Mouse (Mus musculus) hindbrain, postnatal 0 days (tissue): ENCODE results near the gene Fabp7. TPM values are rescaled to one million over a fixed set of nuclear protein-coding genes. Genes with fewer than 3 reads are reported as not detected.

Experiments
- ATAC-seq: fragments of 200-750 bp; cut with Nextera tagmentation; 2 replicates; pipeline ENCODE4 v1.8.0; 2017; ENCODE audit warnings: mild to moderate bottlenecking, moderate TSS enrichment, moderate library complexity
- DNase-seq: peaks from one replicate; pipeline ENCODE4 v3.0.0-alpha.2; 2015; ENCODE audit warnings: low spot score
- H3K27ac ChIP-seq: fragments of 300-500 bp; sonication (generic); 2 replicates; pipeline ENCODE4 v1.5.1; 2014; ENCODE audit warnings: mild to moderate bottlenecking
- H3K27me3 ChIP-seq: fragments of 300-500 bp; sonication (generic); 2 replicates; pipeline ENCODE4 v1.6.1; 2014; ENCODE audit warnings: low read length, mixed read lengths; ENCODE audit not compliant: insufficient read depth
- H3K36me3 ChIP-seq: fragments of 300-500 bp; sonication (generic); 2 replicates; pipeline ENCODE4 v1.6.1; 2014; ENCODE audit warnings: low read length, mixed read lengths; ENCODE audit not compliant: insufficient read depth
- H3K4me1 ChIP-seq: fragments of 300-500 bp; sonication (generic); 2 replicates; pipeline ENCODE4 v1.6.1; 2014; ENCODE audit warnings: antibody characterized with exemption, low read length, mixed read lengths; ENCODE audit not compliant: insufficient read depth
- H3K4me2 ChIP-seq: fragments of 300-500 bp; sonication (generic); 2 replicates; pipeline ENCODE4 v1.6.1; 2014; ENCODE audit warnings: low read depth, mild to moderate bottlenecking, low read length, moderate library complexity, mixed read lengths
- H3K4me3 ChIP-seq: fragments of 300-500 bp; sonication (generic); 2 replicates; pipeline ENCODE4 v1.5.1; 2014; ENCODE audit warnings: low read length
- H3K9ac ChIP-seq: fragments of 300-500 bp; sonication (generic); replicated peaks from 2 replicates; pipeline ENCODE4 v1.6.1; 2014; ENCODE audit warnings: mild to moderate bottlenecking, low read length, moderate library complexity, mixed read lengths
- H3K9me3 ChIP-seq: fragments of 300-500 bp; sonication (generic); 2 replicates; pipeline ENCODE4 v1.6.1; 2016; ENCODE audit warnings: low read length, mixed read lengths
- CTCF ChIP-seq: IDR thresholded peaks from 2 replicates; pipeline ENCODE4 v1.5.1; 2016; ENCODE audit warnings: antibody characterized with exemption, control low read depth, low read depth
- WGBS: fragments of 180-500 bp; shearing (Covaris S2); extraction: QIAGEN DNeasy Blood & Tissue Kit; methylation state at CpG from one replicate; pipeline ENCODE4 v1.1.7; 2014; 5-methylcytosine and 5-hydroxymethylcytosine counted together
- polyA plus RNA-seq: library from polyadenylated mRNA; unstranded; fragments of >200 nt; fragmentation: Nextera tagmentation; extraction: Ambion mirVana; gene quantifications from 2 replicates; pipeline ENCODE4 v1.2.1, GENCODE M21; 2015
- total RNA-seq: library from RNA; depleted of rRNA; stranded (reverse); fragments of >200 nt; gene quantifications from 2 replicates; pipeline ENCODE4 v1.2.3, GENCODE M21; 2014

Gene Fabp7
- total and polyA plus RNA-seq, 2 experiments from 2014 or later, result 708 to 3,353 TPM

- Histone ChIP-seq H3K4me1 (peaks cover 10% of the 10 kb centered on the region; the same call in 1 of the 2 replicates), H3K9me3 (no peaks in the 10 kb centered on the region; the same call in 1 of the 2 replicates), H3K27ac (no peak overlapping the region), H3K9ac (no peak overlapping the region), H3K4me2 (peak overlapping the region; percentile 95; the same call in 1 of the 2 replicates), H3K4me3 (no peak overlapping the region), H3K36me3 (no peaks in the 10 kb centered on the region), H3K27me3 (no peaks in the 10 kb centered on the region)
- TF ChIP-seq CTCF, result peak; percentile 66
- DNase-seq, result peak; percentile 78
- WGBS, result 49% methylated on average over 4 of the region's 4 CpGs
- ATAC-seq, result peak; percentile 54; the same call in 1 of the 2 replicates
Measured at GRCm38 (mm10) chr10:57796057-57796456, 11.4 kb downstream of the Fabp7 start.

- H3K27ac ChIP-seq, result no peak overlapping the region
- H3K4me2 ChIP-seq, result no peak overlapping the region
- H3K9ac ChIP-seq, result no peak overlapping the region
- 96% methylated on average over 1 of the region's 1 CpGs for whole genome bisulfite sequencing
- DNase-seq (no peak), ATAC-seq (no peak)
- H3K9me3 ChIP-seq, result no peaks in the 10 kb centered on the region
- no peak overlapping the region for H3K4me3 ChIP-seq
- peaks cover 5% of the 10 kb centered on the region; the same call in 1 of the 2 replicates for H3K4me1 ChIP-seq
- no peak for TF ChIP-seq CTCF
- no peaks in the 10 kb centered on the region for H3K27me3 ChIP-seq
- H3K36me3 ChIP-seq, result no peaks in the 10 kb centered on the region
Measured at GRCm38 (mm10) chr10:57799486-57799885, 14.8 kb downstream of the Fabp7 start.

GRCm38 (mm10) chr10:57807754-57808153 is 23.1 kb downstream of the Fabp7 start:
- TF ChIP-seq CTCF, result no peak
- H3K36me3 ChIP-seq, result 0 out of 2 replicates have a peak, but pooled peaks cover 8% of the 10 kb centered on the region
- no peak overlapping the region for H3K9ac ChIP-seq
- H3K27ac ChIP-seq, result no peak overlapping the region
- no peaks in the 10 kb centered on the region for H3K4me1 ChIP-seq
- WGBS, result 94% methylated on average over 6 of the region's 6 CpGs
- no peak for DNase-seq
- ATAC-seq, result no peak
- no peaks in the 10 kb centered on the region for H3K9me3 ChIP-seq
- no peak overlapping the region for H3K4me2 ChIP-seq
- no peaks in the 10 kb centered on the region for H3K27me3 ChIP-seq
- no peak overlapping the region for H3K4me3 ChIP-seq

- Histone ChIP-seq H3K9me3 (no peaks in the 10 kb centered on the region), H3K4me1 (no peaks in the 10 kb centered on the region), H3K4me3 (no peak overlapping the region), H3K27me3 (no peaks in the 10 kb centered on the region), H3K9ac (no peak overlapping the region), H3K27ac (no peak overlapping the region), H3K4me2 (no peak overlapping the region), H3K36me3 (no peaks in the 10 kb centered on the region)
- no peak for TF ChIP-seq CTCF
- DNase-seq (no peak), ATAC-seq (no peak)
- WGBS, result 90% methylated on average over 5 of the region's 5 CpGs
Measured at GRCm38 (mm10) chr10:57812161-57812856, 27.6 kb downstream of the Fabp7 start.

- no peaks in the 10 kb centered on the region for H3K36me3 ChIP-seq
- no peak for DNase-seq
- TF ChIP-seq CTCF, result no peak
Measured at GRCm38 (mm10) chr10:57814295-57814694, 29.6 kb downstream of the Fabp7 start.

GRCm38 (mm10) chr10:57815869-57816268 is 31.2 kb downstream of the Fabp7 start:
- Histone ChIP-seq H3K27me3 (no peaks in the 10 kb centered on the region), H3K4me1 (no peaks in the 10 kb centered on the region), H3K4me2 (no peak overlapping the region), H3K36me3 (no peaks in the 10 kb centered on the region), H3K9me3 (no peaks in the 10 kb centered on the region), H3K9ac (no peak overlapping the region), H3K4me3 (no peak overlapping the region), H3K27ac (no peak overlapping the region)
- 77% methylated on average over 6 of the region's 6 CpGs for WGBS
- DNase-seq (no peak), ATAC-seq (no peak)
- no peak for TF ChIP-seq CTCF

More at GRCm38 (mm10) chr10:57814295-57814694, 29.6 kb downstream of the Fabp7 start:
- Histone ChIP-seq H3K9me3 (no peaks in the 10 kb centered on the region), H3K4me3 (no peak overlapping the region), H3K4me1 (no peaks in the 10 kb centered on the region), H3K27me3 (no peaks in the 10 kb centered on the region), H3K27ac (no peak overlapping the region), H3K4me2 (no peak overlapping the region), H3K9ac (no peak overlapping the region)
- WGBS, result 73% methylated on average over 2 of the region's 2 CpGs
- ATAC-seq, result no peak

- H3K9me3 ChIP-seq, result no peaks in the 10 kb centered on the region
- no peaks in the 10 kb centered on the region for H3K36me3 ChIP-seq
- H3K9ac ChIP-seq, result no peak overlapping the region
- no peak overlapping the region for H3K4me3 ChIP-seq
- H3K27me3 ChIP-seq, result no peaks in the 10 kb centered on the region
- TF ChIP-seq CTCF, result no peak
- H3K4me1 ChIP-seq, result no peaks in the 10 kb centered on the region
- no peak for ATAC-seq
- H3K27ac ChIP-seq, result no peak overlapping the region
- WGBS, result 92% methylated on average over 2 of the region's 2 CpGs
- DNase-seq, result no peak
- no peak overlapping the region for H3K4me2 ChIP-seq
Measured at GRCm38 (mm10) chr10:57819209-57819608, 34.5 kb downstream of the Fabp7 start.
